Mouse (Mus musculus): ENCODE measurements around the gene Cdc26. TPM values are rescaled to one million over a fixed set of nuclear protein-coding genes. Genes with fewer than 3 reads are reported as not detected.

Cdc26 gene
- 41.9 TPM for total RNA-seq (2023)

DNA sequence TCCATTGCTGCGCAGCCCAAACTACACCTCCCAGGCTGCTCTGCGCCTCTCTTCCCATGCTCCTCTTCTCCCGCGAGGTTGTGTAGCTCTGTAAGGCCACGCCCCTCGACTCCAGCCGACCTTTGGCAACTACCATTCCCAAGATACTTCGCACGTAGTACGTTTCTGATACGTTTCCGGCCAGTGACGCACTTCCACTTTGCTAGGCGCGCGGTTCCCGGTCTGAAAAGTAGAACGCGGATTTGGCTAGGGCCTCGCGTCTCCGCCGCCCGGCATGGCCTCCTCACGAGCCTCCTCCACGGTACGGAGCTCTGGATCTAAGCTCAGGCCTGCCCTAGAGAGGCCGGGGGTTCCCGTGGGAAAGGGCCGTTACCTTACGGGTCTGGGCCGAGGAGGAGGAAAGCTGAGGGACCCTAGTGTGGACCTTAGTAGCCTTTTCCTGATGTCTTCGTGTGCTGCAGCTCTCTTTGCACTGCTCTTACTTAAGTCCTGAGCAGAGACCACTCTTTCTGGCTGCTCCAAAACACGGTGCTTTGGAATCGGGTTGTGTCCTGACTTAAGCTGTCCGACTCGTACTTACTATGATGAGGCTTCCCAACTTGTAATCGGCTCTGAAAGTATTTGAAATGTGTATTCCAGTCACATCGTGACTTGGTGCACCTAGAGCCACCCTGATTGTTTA lies at the start of gene Cdc26, which contains the start of gene Prpf4:
Gene Cdc26, minus strand, starts transcription at position 42 of the 682 bp plus-strand sequence.
Gene Prpf4, plus strand, starts transcription at position 197 of the 682 bp plus-strand sequence.

DNA sequence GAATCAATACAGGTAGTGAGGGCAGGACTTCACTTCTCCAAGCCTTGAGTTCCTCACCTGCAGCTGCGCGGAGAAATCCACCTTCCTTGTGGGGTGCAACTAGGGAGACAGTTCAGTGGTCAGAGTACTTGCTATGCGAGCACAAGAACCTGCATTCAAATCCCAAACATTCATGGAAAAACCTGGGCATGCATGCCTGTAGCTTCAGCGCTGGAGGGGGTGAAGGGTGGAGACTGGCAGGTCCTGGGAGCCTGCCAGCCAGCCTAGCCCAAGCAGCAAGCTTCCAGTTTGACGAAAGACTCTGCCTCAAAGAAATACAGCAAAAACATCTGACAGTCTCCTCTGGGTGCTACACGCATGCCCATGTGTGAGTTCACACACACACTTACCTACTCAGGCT lies 26.6 kb upstream of the Cdc26 start, which contains the start of gene Rnf183:
Gene Rnf183, minus strand, starts transcription at position 172 of the 400 bp plus-strand sequence.

DNA sequence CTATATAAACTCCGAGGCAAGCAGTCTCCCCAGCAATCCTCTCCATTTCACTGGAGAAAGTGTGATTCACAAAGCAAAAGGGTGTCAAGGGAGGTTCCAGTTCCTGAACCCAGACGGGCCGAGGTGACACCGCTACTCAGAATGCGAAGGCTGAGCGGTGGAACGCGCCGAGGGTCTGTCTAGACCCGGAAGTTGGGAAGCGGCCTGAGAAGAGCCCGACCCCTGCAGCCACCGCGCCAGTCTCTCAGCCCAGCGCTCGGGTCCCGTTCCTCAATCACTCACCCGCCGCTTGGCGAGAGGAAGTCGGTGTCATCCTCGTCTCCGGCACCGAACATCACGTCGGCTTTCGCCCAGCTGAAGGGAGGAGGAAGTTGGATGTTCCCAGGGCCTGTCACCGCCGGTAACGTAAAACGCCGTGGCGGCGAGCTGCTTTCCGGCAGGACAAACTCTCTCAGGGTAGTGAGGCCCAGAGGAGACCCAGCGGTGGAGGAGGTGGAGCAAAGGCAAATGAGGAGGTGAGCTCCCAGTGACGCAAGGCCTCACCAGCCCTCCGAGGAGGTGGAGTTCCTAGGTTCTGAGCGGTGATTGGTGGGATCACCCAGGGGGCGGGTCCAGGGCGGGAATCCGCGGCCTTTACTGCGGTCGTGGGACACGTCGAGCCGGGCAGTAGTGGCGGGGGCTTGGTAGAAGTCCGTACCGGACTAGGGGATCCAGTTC lies 48.2 kb downstream of the Cdc26 start, which contains the start of the genes Fkbp15 and Slc31a1:
Gene Fkbp15, minus strand, starts transcription at position 461 of the 717 bp plus-strand sequence.
Gene Slc31a1, plus strand, starts transcription at position 640 of the 717 bp plus-strand sequence.

Other genes starting within 250 kb of the Cdc26 start
- not detected for gene Zfp37, start 177.6 kb downstream of the Cdc26 start, total RNA-seq (2023)
- gene Slc31a2, start 146.1 kb downstream of the Cdc26 start, total RNA-seq (2023) = 4.0 TPM
- 76.0 TPM for gene Fkbp15, start 48.1 kb downstream of the Cdc26 start, total RNA-seq (2023)
- gene Slc31a1, start 47.9 kb downstream of the Cdc26 start, total RNA-seq (2023) = 9.2 TPM
- 21.8 TPM for gene Prpf4, start 155 bp upstream of the Cdc26 start, total RNA-seq (2023)
- not detected for gene Rnf183, start 26.6 kb upstream of the Cdc26 start, total RNA-seq (2023)
- not detected for gene Wdr31, start 62.3 kb upstream of the Cdc26 start, total RNA-seq (2023)
- 0.95 TPM for gene Bspry, start 71.4 kb upstream of the Cdc26 start, total RNA-seq (2023)
- gene Hdhd3, start 94.8 kb upstream of the Cdc26 start, total RNA-seq (2023) = not detected
- gene Alad, start 111.3 kb upstream of the Cdc26 start, total RNA-seq (2023) = 12.1 TPM
- gene Pole3, start 116.4 kb upstream of the Cdc26 start, total RNA-seq (2023) = 16.0 TPM
- gene 4933430I17Rik, start 116.7 kb upstream of the Cdc26 start, total RNA-seq (2023) = 2.6 TPM
- 81.4 TPM for gene Rgs3, start 151.2 kb upstream of the Cdc26 start, total RNA-seq (2023)

Measured in CD4-positive naive resting alpha-beta T cell, adult 57 days (primary cell).